Mouse (Mus musculus) heart, postnatal 14 days (tissue): Measurements from ENCODE around the gene Cyp2d22. TPM values are rescaled to one million over a fixed set of nuclear protein-coding genes. Genes with fewer than 3 reads are reported as not detected.
"Not testable (repeated sequence)": the region's sequence is repeated elsewhere in the genome, so short reads cannot be mapped to it uniquely, and the experiment has no call there.

ENCODE experiments used
- DNase-seq, 2 experiments: peaks; one replicate each; pipeline ENCODE4 v3.0.0; 2021 to 2022
- intact Hi-C: fragments of 180-260 bp; cut with DNase I; formaldehyde crosslinking; loops from one replicate; pipeline ENCODE4 v1.15.1; 2025
- total RNA-seq, 2 experiments: library from RNA; stranded (reverse); gene quantifications; 2 replicates each; pipeline ENCODE4 v1.2.3; 2021

The Cyp2d22 gene
- total RNA-seq, 2 experiments from 2014 or later: 21.9 to 25.7 TPM

GRCm38 (mm10) chr15:82377701-82378100 lies 2.4 kb downstream of the Cyp2d22 start:
- intact Hi-C loops: no loop called here
- no peak for DNase-seq

- intact Hi-C loops: no loop called here
- DNase-seq: peak; percentile 67 to 80
Observed at GRCm38 (mm10) chr15:82376393-82377138, 3.5 kb downstream of the Cyp2d22 start.

- DNase-seq: no peak
- intact Hi-C loops: no loop called here
Observed at GRCm38 (mm10) chr15:82375855-82376254, 4.2 kb downstream of the Cyp2d22 start.

- intact Hi-C loops: no loop called here
- no peak for DNase-seq
Observed at GRCm38 (mm10) chr15:82374437-82374836, 5.6 kb downstream of the Cyp2d22 start.

GRCm38 (mm10) chr15:82372991-82373390 lies 7.1 kb downstream of the Cyp2d22 start:
- DNase-seq: no peak
- intact Hi-C loops: no loop called here

- intact Hi-C loops: no loop called here
- no peak for DNase-seq
Observed at GRCm38 (mm10) chr15:82372446-82372845, 7.6 kb downstream of the Cyp2d22 start.

GRCm38 (mm10) chr15:82368851-82369250 lies 11.2 kb downstream of the Cyp2d22 start:
- no peak for DNase-seq
- intact Hi-C loops: no loop called here

GRCm38 (mm10) chr15:82368146-82368545 lies 11.9 kb downstream of the Cyp2d22 start:
- intact Hi-C loops: no loop called here

GRCm38 (mm10) chr15:82364561-82364960 lies 15.5 kb downstream of the Cyp2d22 start:
- peak in 1 of 2 experiments; percentile 1 for DNase-seq
- intact Hi-C loops: not testable (repeated sequence)

More at GRCm38 (mm10) chr15:82368146-82368545, 11.9 kb downstream of the Cyp2d22 start:
- no peak for DNase-seq

- DNase-seq, intact Hi-C loops: not testable (repeated sequence)
Observed at GRCm38 (mm10) chr15:82363801-82364200, 16.3 kb downstream of the Cyp2d22 start.

GRCm38 (mm10) chr15:82362234-82362633 lies 17.8 kb downstream of the Cyp2d22 start:
- DNase-seq: peak in 1 of 2 experiments; percentile 1
- intact Hi-C loops: no loop called here

GRCm38 (mm10) chr15:82361459-82362018 lies 18.5 kb downstream of the Cyp2d22 start:
- intact Hi-C loops: no loop called here
- DNase-seq: peak in 1 of 2 experiments; percentile 20

- DNase-seq: peak in 1 of 2 experiments; percentile 36
- intact Hi-C loops: no loop called here
Observed at GRCm38 (mm10) chr15:82358431-82359260, 21.4 kb downstream of the Cyp2d22 start.

- peak; percentile 98 to 99 for DNase-seq
- intact Hi-C loops: loop anchor here (2.0 kb wide), 1 partner anchor 62 kb away; no protein-coding TSS in a partner anchor
Observed at GRCm38 (mm10) chr15:82354126-82354945, 25.7 kb downstream of the Cyp2d22 start, which contains the start of gene Ndufa6. Gene Ndufa6 (minus strand): TSS chr15:82354322.

- DNase-seq: no peak
- intact Hi-C loops: loop anchor here (2.0 kb wide), 1 partner anchor 63 kb away; no protein-coding TSS in a partner anchor
Observed at GRCm38 (mm10) chr15:82353745-82354113, 26.3 kb downstream of the Cyp2d22 start.

GRCm38 (mm10) chr15:82353078-82353744 lies 26.8 kb downstream of the Cyp2d22 start:
- DNase-seq: no peak
- intact Hi-C loops: no loop called here

- no peak for DNase-seq
- intact Hi-C loops: no loop called here
Observed at GRCm38 (mm10) chr15:82351480-82351879, 28.6 kb downstream of the Cyp2d22 start.

- intact Hi-C loops: no loop called here
- DNase-seq: no peak
Observed at GRCm38 (mm10) chr15:82350349-82350748, 29.7 kb downstream of the Cyp2d22 start.

- no peak for DNase-seq
- intact Hi-C loops: no loop called here
Observed at GRCm38 (mm10) chr15:82348999-82349341, 31.1 kb downstream of the Cyp2d22 start.
